Mouse (Mus musculus) embryonic facial prominence, embryonic 11.5 days (tissue): ENCODE data around the gene Prom2. TPM values are rescaled to one million over a fixed set of nuclear protein-coding genes. Genes with fewer than 3 reads are reported as not detected.

ENCODE experiments used
- ATAC-seq: fragments of 200-750 bp; cut with Nextera tagmentation; replicated peaks from 2 replicates; pipeline ENCODE4 v1.8.0; 2017; ENCODE audit warnings: low read depth; ENCODE audit not compliant: insufficient number of reproducible peaks, low FRiP score, low TSS enrichment
- DNase-seq: peaks from one replicate; pipeline ENCODE4 v3.0.0-alpha.2; 2015; ENCODE audit warnings: low spot score
- H3K27ac ChIP-seq: fragments of 300-500 bp; sonication (generic); replicated peaks from 2 replicates; pipeline ENCODE4 v1.5.1; 2014; ENCODE audit warnings: mild to moderate bottlenecking, low read depth, low read length, control low read depth
- H3K27me3 ChIP-seq: fragments of 300-500 bp; sonication (generic); 2 replicates; pipeline ENCODE4 v1.6.1; 2014; ENCODE audit warnings: mild to moderate bottlenecking, low read length, moderate library complexity, mixed read lengths; ENCODE audit not compliant: control insufficient read depth, insufficient read depth
- H3K36me3 ChIP-seq: fragments of 300-500 bp; sonication (generic); replicated peaks from 2 replicates; pipeline ENCODE4 v1.6.1; 2014; ENCODE audit warnings: low read depth, mild to moderate bottlenecking, low read length, moderate library complexity, mixed read lengths; ENCODE audit not compliant: control insufficient read depth, insufficient read depth
- H3K4me1 ChIP-seq: fragments of 300-500 bp; sonication (generic); 2 replicates; pipeline ENCODE4 v1.6.1; 2014; ENCODE audit warnings: low read length, mixed read lengths; ENCODE audit not compliant: control insufficient read depth, insufficient read depth
- H3K4me2 ChIP-seq: fragments of 300-500 bp; sonication (generic); 2 replicates; pipeline ENCODE4 v1.6.1; 2014; ENCODE audit warnings: low read depth, mild to moderate bottlenecking, control low read depth, low read length, moderate library complexity
- H3K4me3 ChIP-seq: fragments of 300-500 bp; sonication (generic); 2 replicates; pipeline ENCODE4 v1.5.1; 2014; ENCODE audit warnings: low read depth, low read length, control low read depth
- H3K9ac ChIP-seq: fragments of 300-500 bp; sonication (generic); replicated peaks from 2 replicates; pipeline ENCODE4 v1.6.1; 2014; ENCODE audit warnings: mild to moderate bottlenecking, control low read depth, low read length
- H3K9me3 ChIP-seq: fragments of 300-500 bp; sonication (generic); replicated peaks from 2 replicates; pipeline ENCODE4 v1.6.1; 2016; ENCODE audit warnings: mild to moderate bottlenecking, low read length, inconsistent platforms, mixed read lengths; ENCODE audit not compliant: control insufficient read depth
- WGBS: fragments of 180-500 bp; shearing (Covaris S2); extraction: QIAGEN DNeasy Blood & Tissue Kit; methylation state at CpG from one replicate; pipeline ENCODE4 v1.1.7; 2014; 5-methylcytosine and 5-hydroxymethylcytosine counted together
- polyA plus RNA-seq: library from polyadenylated mRNA; unstranded; fragments of >200 nt; fragmentation: Nextera tagmentation; extraction: Ambion mirVana; gene quantifications from 2 replicates; pipeline ENCODE4 v1.2.1, GENCODE M21; 2014

Prom2 gene
- polyA plus RNA-seq, 1 experiment from 2014 or later = 1.6 TPM

GRCm38 (mm10) chr2:127498750-127499149, 42.5 kb downstream of the Prom2 start:
- Histone ChIP-seq H3K4me3 (no peak overlapping the region), H3K4me1 (no peaks in the 10 kb centered on the region), H3K36me3 (no peaks in the 10 kb centered on the region), H3K4me2 (no peak overlapping the region), H3K9me3 (no peaks in the 10 kb centered on the region), H3K27me3 (no peaks in the 10 kb centered on the region; the same call in 1 of the 2 replicates), H3K9ac (no peak overlapping the region), H3K27ac (no peak overlapping the region)
- ATAC-seq = no peak
- no peak for DNase-seq
- 69% methylated on average over 8 of the region's 8 CpGs for WGBS

- Histone ChIP-seq H3K36me3 (no peaks in the 10 kb centered on the region), H3K4me3 (no peak overlapping the region), H3K4me1 (no peaks in the 10 kb centered on the region), H3K27ac (no peak overlapping the region), H3K4me2 (no peak overlapping the region), H3K9ac (no peak overlapping the region), H3K27me3 (no peaks in the 10 kb centered on the region), H3K9me3 (no peaks in the 10 kb centered on the region)
- no peak for DNase-seq
- WGBS = 57% methylated on average over 1 of the region's 1 CpGs
- ATAC-seq = no peak
Measured at GRCm38 (mm10) chr2:127496321-127496720, 44.9 kb downstream of the Prom2 start.

DNA sequence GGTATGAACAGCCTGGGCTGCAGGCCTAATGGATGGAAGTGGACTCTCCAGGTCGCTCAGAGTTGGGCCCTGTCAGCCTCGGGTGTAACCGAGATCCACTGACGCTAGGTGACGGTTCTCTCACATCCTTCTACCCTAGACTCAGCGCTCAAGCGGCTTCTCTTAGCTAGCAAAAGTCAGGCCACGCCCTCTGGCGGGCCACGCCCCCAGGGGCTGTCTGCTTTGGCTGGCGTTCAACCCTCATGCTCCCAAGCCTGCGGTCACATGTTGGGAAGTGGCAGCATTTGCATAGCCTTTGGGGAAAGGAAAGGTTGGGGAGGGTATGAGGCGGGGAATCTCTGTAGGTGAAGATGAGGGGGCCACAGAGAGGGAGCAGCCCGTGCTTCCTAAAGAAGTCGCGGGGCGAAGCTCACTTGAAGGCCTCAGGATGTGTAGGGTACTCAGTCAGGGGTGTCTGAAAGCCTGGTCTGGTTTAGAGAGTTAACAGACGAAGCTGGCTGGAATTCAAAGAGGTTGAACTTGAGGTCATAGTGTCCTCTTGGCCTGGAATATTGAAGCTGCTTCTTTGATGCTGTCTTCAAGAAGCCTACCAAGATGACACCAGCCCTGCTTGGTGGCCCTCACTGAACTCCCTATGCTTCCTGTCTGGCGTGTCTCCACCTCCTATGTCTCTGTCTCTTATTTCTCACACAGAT, 56.6 kb downstream of the Prom2 start:
- peak; percentile 61; the same call in 1 of the 2 replicates for ATAC-seq
- Histone ChIP-seq H3K4me2 (peak overlapping the region; percentile 42), H3K4me3 (peak overlapping the region; percentile 14; the same call in 1 of the 2 replicates), H3K9me3 (no peaks in the 10 kb centered on the region), H3K27me3 (peaks cover 43% of the 10 kb centered on the region), H3K9ac (no peak overlapping the region), H3K27ac (no peak overlapping the region), H3K4me1 (no peaks in the 10 kb centered on the region; the same call in 1 of the 2 replicates), H3K36me3 (no peaks in the 10 kb centered on the region)
- peak; percentile 84 for DNase-seq
- 5% methylated on average over 19 of the region's 19 CpGs for WGBS

DNA sequence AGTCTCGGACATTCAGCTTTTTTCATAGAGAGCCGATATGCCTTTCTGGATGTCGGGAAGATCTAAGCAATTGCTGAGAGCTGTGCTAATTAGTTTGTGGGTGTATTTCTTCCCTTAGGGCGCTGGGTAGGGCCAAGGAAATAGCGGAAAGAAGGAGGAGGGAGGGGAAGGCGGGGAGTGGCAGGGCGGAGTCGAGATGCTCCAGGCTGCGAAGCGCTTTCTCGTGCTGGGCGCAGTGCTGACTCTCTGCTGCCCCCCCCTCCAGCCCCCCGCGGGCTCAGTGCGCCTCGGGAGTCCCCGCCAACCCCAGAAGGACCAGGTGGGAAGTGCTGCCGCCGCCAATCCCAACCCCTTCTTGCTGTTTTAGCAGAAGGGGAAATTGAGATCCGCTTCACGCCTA, 58.3 kb downstream of the Prom2 start:
- peaks cover 44% of the 10 kb centered on the region for H3K27me3 ChIP-seq
- no peak overlapping the region for H3K9ac ChIP-seq
- no peak for ATAC-seq
- peak overlapping the region; percentile 54 for H3K4me3 ChIP-seq
- H3K27ac ChIP-seq = no peak overlapping the region
- DNase-seq = no peak
- peak overlapping the region; percentile 95 for H3K4me2 ChIP-seq
- WGBS = under 1% methylated on average over 18 of the region's 21 CpGs
- H3K4me1 ChIP-seq = no peaks in the 10 kb centered on the region; the same call in 1 of the 2 replicates
- H3K36me3 ChIP-seq = no peaks in the 10 kb centered on the region
- H3K9me3 ChIP-seq = no peaks in the 10 kb centered on the region

- ATAC-seq = peak; percentile 80
- H3K4me3 ChIP-seq = peak overlapping the region; percentile 54
- no peaks in the 10 kb centered on the region; the same call in 1 of the 2 replicates for H3K4me1 ChIP-seq
- H3K27me3 ChIP-seq = peaks cover 44% of the 10 kb centered on the region
- H3K36me3 ChIP-seq = no peaks in the 10 kb centered on the region
- peak overlapping the region; percentile 51 for H3K9ac ChIP-seq
- no peak overlapping the region for H3K27ac ChIP-seq
- H3K9me3 ChIP-seq = no peaks in the 10 kb centered on the region
- DNase-seq = peak; percentile 73
- WGBS = under 1% methylated on average over 21 of the region's 21 CpGs
- peak overlapping the region; percentile 95 for H3K4me2 ChIP-seq
Measured at GRCm38 (mm10) chr2:127482533-127482911, 58.7 kb downstream of the Prom2 start.

- Histone ChIP-seq H3K36me3 (no peaks in the 10 kb centered on the region), H3K4me2 (peak overlapping the region; percentile 95), H3K4me1 (no peaks in the 10 kb centered on the region; the same call in 1 of the 2 replicates), H3K9ac (peak overlapping the region; percentile 51), H3K9me3 (no peaks in the 10 kb centered on the region), H3K4me3 (peak overlapping the region; percentile 54), H3K27ac (no peak overlapping the region), H3K27me3 (peaks cover 44% of the 10 kb centered on the region)
- ATAC-seq = 0 out of 2 replicates have a peak, but pooled peaks have one; percentile 39
- no peak for DNase-seq
- under 1% methylated on average over 58 of the region's 59 CpGs for WGBS
Measured at GRCm38 (mm10) chr2:127481841-127482532, 59.3 kb downstream of the Prom2 start.

DNA sequence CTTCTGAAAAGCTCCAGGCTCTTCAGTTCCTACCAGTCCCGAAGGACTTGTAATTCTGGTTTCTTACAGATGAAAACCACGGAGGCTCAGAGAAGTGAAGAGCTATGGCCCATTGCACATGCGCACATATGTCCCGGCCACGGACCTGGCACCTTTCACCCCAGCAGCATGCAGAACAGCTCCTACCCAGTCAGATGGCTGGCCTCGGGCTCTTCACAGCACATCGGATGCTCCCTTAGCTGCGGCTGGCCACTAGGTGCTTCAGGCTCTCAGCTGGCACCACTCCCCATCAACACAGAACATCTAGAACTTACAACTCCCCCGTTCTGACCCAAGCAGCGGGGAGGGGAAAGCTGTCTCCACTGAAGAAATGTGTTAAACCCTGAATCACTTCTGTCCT, 61.5 kb downstream of the Prom2 start:
- Histone ChIP-seq H3K27me3 (peaks cover 44% of the 10 kb centered on the region), H3K4me1 (no peaks in the 10 kb centered on the region; the same call in 1 of the 2 replicates), H3K36me3 (no peaks in the 10 kb centered on the region), H3K27ac (no peak overlapping the region), H3K4me3 (no peak overlapping the region), H3K9ac (no peak overlapping the region), H3K9me3 (no peaks in the 10 kb centered on the region), H3K4me2 (no peak overlapping the region)
- 70% methylated on average over 10 of the region's 10 CpGs for WGBS
- ATAC-seq (no peak), DNase-seq (no peak)

DNA sequence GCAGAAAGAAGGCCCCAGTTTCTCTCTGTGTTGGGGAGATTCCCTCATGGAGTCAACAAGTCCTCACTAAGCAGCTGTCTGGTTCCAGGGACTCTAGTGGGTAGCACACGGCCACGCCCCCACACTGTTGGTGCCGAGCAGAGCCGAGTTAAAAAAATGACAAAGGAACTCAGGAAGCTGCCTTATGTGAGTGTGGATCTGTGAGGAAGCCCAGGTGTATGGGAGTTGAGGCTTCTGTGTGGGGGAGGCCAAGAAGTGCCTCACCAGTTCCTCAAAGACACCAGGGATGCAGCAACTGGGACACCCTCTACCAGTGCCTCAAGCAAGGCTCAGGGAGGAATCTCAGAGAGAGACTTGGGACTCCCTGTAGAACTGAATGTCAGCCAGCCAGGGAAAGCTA, 62.1 kb downstream of the Prom2 start:
- DNase-seq (no peak), ATAC-seq (no peak)
- Histone ChIP-seq H3K27ac (no peak overlapping the region), H3K9ac (no peak overlapping the region), H3K4me1 (no peaks in the 10 kb centered on the region; the same call in 1 of the 2 replicates), H3K4me2 (no peak overlapping the region), H3K27me3 (peaks cover 40% of the 10 kb centered on the region), H3K9me3 (no peaks in the 10 kb centered on the region), H3K4me3 (no peak overlapping the region), H3K36me3 (no peaks in the 10 kb centered on the region)
- 78% methylated on average over 4 of the region's 4 CpGs for WGBS
